Mouse (Mus musculus) forebrain, postnatal 0 days (tissue): ENCODE results near the gene Ttpal. TPM values are rescaled to one million over a fixed set of nuclear protein-coding genes. Genes with fewer than 3 reads are reported as not detected.
"Not testable (repeated sequence)": the region's sequence is repeated elsewhere in the genome, so short reads cannot be mapped to it uniquely, and the experiment has no call there.

ENCODE experiments used
- ATAC-seq: fragments of 200-750 bp; cut with Nextera tagmentation; 2 replicates; pipeline ENCODE4 v1.8.0; 2017; ENCODE audit warnings: mild to moderate bottlenecking, moderate library complexity
- DNase-seq: peaks from one replicate; pipeline ENCODE4 v3.0.0-alpha.2; 2015
- H3K27ac ChIP-seq: fragments of 300-500 bp; sonication (generic); 2 replicates; pipeline ENCODE4 v1.5.1; 2014; ENCODE audit warnings: low read depth, mild to moderate bottlenecking, antibody characterized with exemption, low read length, moderate library complexity, mixed read lengths
- H3K27me3 ChIP-seq: fragments of 300-500 bp; sonication (generic); 2 replicates; pipeline ENCODE4 v1.6.1; 2014; ENCODE audit warnings: mild to moderate bottlenecking, low read length, mixed read lengths; ENCODE audit not compliant: insufficient read depth
- H3K36me3 ChIP-seq: fragments of 300-500 bp; sonication (generic); 2 replicates; pipeline ENCODE4 v1.6.1; 2014; ENCODE audit warnings: mild to moderate bottlenecking, moderate library complexity; ENCODE audit not compliant: insufficient read depth
- H3K4me1 ChIP-seq: fragments of 300-500 bp; sonication (generic); 2 replicates; pipeline ENCODE4 v1.6.1; 2014; ENCODE audit warnings: antibody characterized with exemption; ENCODE audit not compliant: insufficient read depth
- H3K4me2 ChIP-seq: fragments of 300-500 bp; sonication (generic); 2 replicates; pipeline ENCODE4 v1.6.1; 2014; ENCODE audit warnings: low read depth, mild to moderate bottlenecking, moderate library complexity
- H3K4me3 ChIP-seq: fragments of 300-500 bp; sonication (generic); 2 replicates; pipeline ENCODE4 v1.5.1; 2014; ENCODE audit warnings: low read depth, low read length, mixed read lengths
- H3K9ac ChIP-seq: fragments of 300-500 bp; sonication (generic); 2 replicates; pipeline ENCODE4 v1.6.1; 2014; ENCODE audit warnings: mild to moderate bottlenecking
- H3K9me3 ChIP-seq: fragments of 300-500 bp; sonication (generic); 2 replicates; pipeline ENCODE4 v1.6.1; 2016; ENCODE audit warnings: low read length
- CTCF ChIP-seq: sonication (generic); IDR thresholded peaks from 2 replicates; pipeline ENCODE4 v1.5.1; 2016; ENCODE audit warnings: antibody characterized with exemption, control low read depth, low read depth
- WGBS: fragments of 180-500 bp; shearing (Covaris S2); extraction: QIAGEN DNeasy Blood & Tissue Kit; methylation state at CpG from one replicate; pipeline ENCODE4 v1.1.7; 2014; 5-methylcytosine and 5-hydroxymethylcytosine counted together
- polyA plus RNA-seq: library from polyadenylated mRNA; unstranded; fragments of >200 nt; fragmentation: Nextera tagmentation; extraction: Ambion mirVana; gene quantifications from 2 replicates; pipeline ENCODE4 v1.2.1, GENCODE M21; 2015
- total RNA-seq: library from RNA; depleted of rRNA; stranded (reverse); fragments of >200 nt; gene quantifications from 2 replicates; pipeline ENCODE4 v1.2.3, GENCODE M21; 2014

Gene Ttpal
- total and polyA plus RNA-seq, 2 experiments from 2014 or later = 32.1 to 89.2 TPM

DNA sequence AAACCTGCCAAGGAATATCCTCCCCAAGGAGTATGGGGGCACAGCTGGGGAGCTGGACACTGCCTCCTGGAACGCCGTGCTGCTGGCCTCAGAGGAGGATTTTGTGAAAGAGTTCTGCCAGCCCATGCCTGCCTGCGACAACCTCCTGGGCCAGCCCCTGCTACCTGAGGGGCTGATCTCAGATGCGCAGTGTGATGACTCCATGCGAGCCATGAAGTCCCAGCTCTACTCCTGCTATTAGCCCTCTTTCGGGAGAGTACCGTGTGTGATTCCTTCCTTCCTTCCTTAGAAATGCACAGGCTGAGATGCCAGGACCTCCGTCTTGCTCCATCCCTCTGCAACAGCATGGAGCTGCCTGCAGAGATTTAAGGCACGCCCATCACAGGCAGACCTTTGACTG, 13.3 kb downstream of the Ttpal start:
- no peaks in the 10 kb centered on the region for H3K4me1 ChIP-seq
- H3K4me2 ChIP-seq = no peak overlapping the region
- H3K9me3 ChIP-seq = no peaks in the 10 kb centered on the region
- no peaks in the 10 kb centered on the region for H3K27me3 ChIP-seq
- no peak overlapping the region for H3K4me3 ChIP-seq
- WGBS = 96% methylated on average over 9 of the region's 9 CpGs
- DNase-seq = no peak
- H3K36me3 ChIP-seq = peaks cover 89% of the 10 kb centered on the region
- H3K9ac ChIP-seq = no peak overlapping the region
- TF ChIP-seq CTCF = no peak
- no peak overlapping the region for H3K27ac ChIP-seq
- ATAC-seq = no peak

DNA sequence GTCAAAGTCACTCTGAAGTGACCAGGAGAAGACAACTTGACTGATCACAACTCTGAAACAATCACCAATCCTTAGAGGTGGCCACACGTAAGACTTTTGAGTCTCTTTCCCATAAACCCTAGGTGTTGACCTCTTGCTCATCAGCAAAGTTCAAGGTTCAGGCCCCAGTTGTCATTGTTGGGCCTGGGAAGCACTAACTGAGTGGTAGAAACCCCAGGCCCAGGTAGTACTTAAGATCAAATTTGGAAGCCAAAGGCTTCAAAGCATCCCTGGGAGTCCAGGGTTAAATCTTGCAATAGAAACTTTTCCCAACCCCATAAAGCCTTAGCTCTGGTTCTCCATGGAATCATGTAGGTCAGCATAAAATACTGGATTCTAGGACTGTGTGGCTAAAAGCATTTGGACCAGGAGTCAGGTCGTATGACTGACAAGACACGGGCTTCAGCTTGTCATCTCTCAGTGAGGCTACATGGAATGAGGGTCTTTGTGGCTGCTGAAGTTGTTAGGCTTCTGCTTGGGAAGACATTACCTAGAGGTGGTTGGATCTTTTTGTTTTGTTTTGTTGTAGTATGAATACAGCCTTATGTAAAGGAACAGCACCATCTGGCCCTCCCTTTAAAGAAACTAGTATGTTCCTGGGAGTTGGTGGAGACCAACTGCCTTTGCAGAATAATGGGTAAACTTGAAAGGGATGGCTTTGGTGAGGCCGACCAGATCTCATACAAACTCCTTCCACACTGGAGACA, 14.0 kb downstream of the Ttpal start:
- Histone ChIP-seq H3K36me3 (peaks cover 89% of the 10 kb centered on the region), H3K4me3 (no peak overlapping the region), H3K9me3 (no peaks in the 10 kb centered on the region), H3K9ac (no peak overlapping the region), H3K27me3 (no peaks in the 10 kb centered on the region), H3K27ac (no peak overlapping the region), H3K4me1 (no peaks in the 10 kb centered on the region), H3K4me2 (no peak overlapping the region)
- DNase-seq = no peak
- 94% methylated on average over 4 of the region's 4 CpGs for WGBS
- no peak for ATAC-seq
- TF ChIP-seq CTCF = no peak

DNA sequence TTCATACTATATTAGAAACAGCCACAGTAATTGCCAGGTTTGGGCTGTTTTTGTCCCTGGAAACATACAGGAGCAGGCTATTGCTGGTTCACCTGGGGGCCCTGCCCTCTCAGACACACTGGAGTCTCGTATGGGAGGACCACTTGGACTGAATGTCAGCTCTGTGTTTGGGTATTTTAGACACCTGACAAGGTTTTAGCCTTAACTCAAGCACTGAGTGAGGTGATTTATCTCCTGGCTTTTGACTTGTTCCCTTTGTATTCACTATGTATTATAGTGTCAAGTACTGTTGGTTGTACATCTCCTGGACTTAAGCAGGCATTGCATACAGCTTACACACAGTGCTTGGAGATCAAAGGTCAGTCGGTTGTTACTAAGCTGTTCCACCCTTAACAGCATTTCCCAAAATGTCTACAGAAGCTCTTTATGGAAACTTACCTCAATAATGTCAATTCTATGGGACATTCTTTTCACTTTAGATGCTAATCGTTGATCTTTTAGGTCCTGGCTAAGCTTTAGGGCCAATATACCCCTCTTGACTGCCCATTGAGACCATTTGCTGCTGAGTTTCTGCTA, 14.6 kb downstream of the Ttpal start:
- no peak overlapping the region for H3K4me3 ChIP-seq
- TF ChIP-seq CTCF = no peak
- peaks cover 88% of the 10 kb centered on the region for H3K36me3 ChIP-seq
- no peaks in the 10 kb centered on the region for H3K27me3 ChIP-seq
- H3K9me3 ChIP-seq = no peaks in the 10 kb centered on the region
- H3K9ac ChIP-seq = no peak overlapping the region
- DNase-seq (no peak), ATAC-seq (no peak)
- no peaks in the 10 kb centered on the region for H3K4me1 ChIP-seq
- 79% methylated on average over 3 of the region's 3 CpGs for WGBS
- H3K4me2 ChIP-seq = no peak overlapping the region
- H3K27ac ChIP-seq = no peak overlapping the region

DNA sequence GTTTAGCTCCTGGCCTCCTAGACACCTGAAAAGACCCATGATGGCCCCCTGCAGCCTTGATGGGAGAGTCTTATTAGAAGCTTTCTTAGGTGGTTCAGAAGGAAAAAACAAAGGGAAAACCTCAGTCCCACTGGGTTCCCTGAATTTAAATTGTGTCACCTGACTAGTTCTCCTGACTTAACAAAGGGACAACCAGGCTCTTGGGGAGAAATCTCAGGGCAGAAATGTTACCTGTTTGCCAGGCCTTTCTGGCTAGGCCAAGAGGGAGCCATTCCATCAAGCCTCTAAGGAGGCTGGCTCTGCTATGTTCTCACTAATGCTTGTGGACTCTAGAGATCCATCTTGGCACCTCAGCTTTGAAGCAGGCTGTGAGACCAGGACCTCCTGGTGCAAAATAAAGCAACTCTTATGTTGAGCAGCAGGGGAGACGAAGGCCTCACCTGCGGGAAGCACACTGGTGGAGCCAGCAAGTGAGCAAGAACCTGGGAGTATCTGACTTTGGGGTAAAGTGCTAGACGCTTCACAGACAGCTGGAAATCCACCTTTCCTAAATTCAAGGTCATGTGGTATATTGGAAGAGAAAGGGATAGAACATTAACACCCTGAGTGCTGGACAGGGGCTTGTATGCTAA, 15.2 kb downstream of the Ttpal start:
- WGBS = 83% methylated on average over 3 of the region's 3 CpGs
- no peak for ATAC-seq
- H3K36me3 ChIP-seq = peaks cover 88% of the 10 kb centered on the region
- no peak overlapping the region for H3K27ac ChIP-seq
- no peaks in the 10 kb centered on the region for H3K4me1 ChIP-seq
- H3K4me3 ChIP-seq = no peak overlapping the region
- TF ChIP-seq CTCF = no peak
- no peaks in the 10 kb centered on the region for H3K9me3 ChIP-seq
- H3K9ac ChIP-seq = no peak overlapping the region
- H3K4me2 ChIP-seq = no peak overlapping the region
- no peaks in the 10 kb centered on the region for H3K27me3 ChIP-seq
- no peak for DNase-seq

DNA sequence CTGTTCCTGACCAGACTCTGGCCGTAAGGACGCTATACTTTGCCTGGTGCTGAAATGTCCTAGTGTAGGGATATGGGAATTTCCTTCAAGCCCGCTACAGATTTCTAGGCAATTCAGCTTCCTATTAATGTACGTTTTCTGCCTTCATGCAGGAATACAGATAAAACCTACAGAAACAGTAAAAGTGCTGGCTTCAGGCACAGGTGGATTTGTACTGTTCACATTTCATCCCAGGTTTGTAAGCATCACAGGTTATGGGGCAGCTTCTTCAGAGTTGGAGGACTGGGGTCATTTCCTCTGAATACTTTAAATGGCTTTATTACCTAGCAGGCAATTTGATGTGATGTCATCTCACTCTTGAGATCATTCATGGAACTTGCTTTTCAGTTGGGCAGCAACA, 15.8 kb downstream of the Ttpal start:
- DNase-seq = no peak
- WGBS = 93% methylated on average over 4 of the region's 4 CpGs
- H3K27ac ChIP-seq = no peak overlapping the region
- H3K9me3 ChIP-seq = no peaks in the 10 kb centered on the region
- H3K4me3 ChIP-seq = no peak overlapping the region
- TF ChIP-seq CTCF = no peak
- no peaks in the 10 kb centered on the region for H3K27me3 ChIP-seq
- H3K36me3 ChIP-seq = peaks cover 86% of the 10 kb centered on the region
- H3K4me1 ChIP-seq = no peaks in the 10 kb centered on the region
- H3K9ac ChIP-seq = no peak overlapping the region
- ATAC-seq = no peak
- no peak overlapping the region for H3K4me2 ChIP-seq

DNA sequence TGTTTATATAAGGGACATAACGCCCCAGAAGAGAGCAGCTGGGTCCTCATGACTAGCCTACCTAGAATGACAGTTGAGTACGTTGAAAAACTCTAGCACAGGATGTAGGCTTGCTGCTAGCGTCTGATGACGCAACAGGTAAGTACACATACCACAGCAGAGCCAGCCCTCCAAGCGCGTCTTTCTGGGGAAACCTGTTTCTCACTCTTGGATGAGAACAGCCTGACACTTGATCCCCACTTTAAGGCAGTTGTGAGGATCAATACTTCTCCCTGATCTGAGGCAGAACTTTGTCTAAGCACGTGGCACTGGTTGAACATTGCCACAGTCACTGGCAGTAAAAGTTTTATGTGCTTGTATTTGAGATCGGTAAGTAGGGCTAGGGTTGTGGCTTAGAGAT, 18.3 kb downstream of the Ttpal start:
- Histone ChIP-seq H3K4me1 (no peaks in the 10 kb centered on the region), H3K9ac (no peak overlapping the region), H3K36me3 (peaks cover 77% of the 10 kb centered on the region), H3K9me3 (no peaks in the 10 kb centered on the region), H3K4me2 (no peak overlapping the region), H3K27ac (no peak overlapping the region), H3K27me3 (no peaks in the 10 kb centered on the region), H3K4me3 (no peak overlapping the region)
- WGBS = 92% methylated on average over 8 of the region's 8 CpGs
- no peak for ATAC-seq
- no peak for TF ChIP-seq CTCF
- no peak for DNase-seq

DNA sequence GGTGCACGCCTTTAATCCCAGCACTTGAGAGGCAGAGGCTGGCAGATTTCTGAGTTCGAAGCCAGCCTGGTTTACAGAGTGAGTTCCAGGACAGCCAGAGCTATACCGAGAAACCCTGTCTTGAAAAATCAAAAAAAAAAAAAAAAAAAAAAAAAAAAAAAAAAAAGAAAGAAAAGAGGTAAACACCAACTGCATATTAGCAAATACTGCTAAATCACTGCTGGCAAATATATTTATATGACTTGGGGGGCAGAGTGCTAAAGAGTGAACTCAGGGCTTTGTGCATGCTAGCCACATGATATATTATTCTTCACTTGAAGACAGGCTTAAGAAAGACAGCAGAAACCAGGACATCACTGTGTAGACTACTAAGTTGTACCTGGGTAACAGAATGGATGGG, 19.3 kb downstream of the Ttpal start:
- not testable (repeated sequence) for H3K4me3 ChIP-seq, H3K27me3 ChIP-seq, H3K9ac ChIP-seq, H3K9me3 ChIP-seq, H3K4me1 ChIP-seq, DNase-seq, H3K27ac ChIP-seq, H3K4me2 ChIP-seq, ATAC-seq
- WGBS = 98% methylated on average over 3 of the region's 3 CpGs
- H3K36me3 ChIP-seq = peaks cover 79% of the 10 kb centered on the region
